Mouse (Mus musculus): ENCODE measurements around the gene Etfrf1. TPM values are rescaled to one million over a fixed set of nuclear protein-coding genes. Genes with fewer than 3 reads are reported as not detected.
A peak's percentile ranks its signal among the peaks of the same experiment; 100 is the strongest.

Gene Etfrf1
- polyA plus RNA-seq, 1 experiment: 5.1 TPM

- TF ChIP-seq CTCF (IDR thresholded peaks at IDR 0.05; ENCODE audit: borderline replicate concordance, control insufficient read depth, extremely low read depth, insufficient read depth, low read length, poor library complexity) (no peak), POLR2A (IDR thresholded peaks at IDR 0.05; ENCODE audit: control insufficient read depth, extremely low read depth, insufficient read depth, low read length, poor library complexity) (no peak)
- Histone ChIP-seq H3K4me1 (replicated peaks; ENCODE audit: control insufficient read depth, insufficient read depth, low read length) (no peaks in the 10 kb centered on the region), H3K27ac (ENCODE audit: control insufficient read depth, insufficient read depth, low read length) (no peak overlapping the region), H3K36me3 (ENCODE audit: control insufficient read depth, insufficient read depth, low read length) (no peaks in the 10 kb centered on the region), H3K4me3 (ENCODE audit: control insufficient read depth, insufficient read depth, low read length) (no peak overlapping the region), H3K27me3 (ENCODE audit: control insufficient read depth, insufficient read depth, low read length) (no peaks in the 10 kb centered on the region)
- DNase-seq: no peak
- WGBS: 82% methylated on average over 13 of the region's 13 CpGs
Measured at GRCm38 (mm10) chr6:145202432-145203125, 8.4 kb upstream of the Etfrf1 start.

- Histone ChIP-seq H3K27me3 (ENCODE audit: control insufficient read depth, insufficient read depth, low read length) (no peaks in the 10 kb centered on the region), H3K36me3 (ENCODE audit: control insufficient read depth, insufficient read depth, low read length) (no peaks in the 10 kb centered on the region), H3K27ac (ENCODE audit: control insufficient read depth, insufficient read depth, low read length) (no peak overlapping the region), H3K4me3 (ENCODE audit: control insufficient read depth, insufficient read depth, low read length) (no peak overlapping the region), H3K4me1 (replicated peaks; ENCODE audit: control insufficient read depth, insufficient read depth, low read length) (no peaks in the 10 kb centered on the region)
- DNase-seq: no peak
- no peak for TF ChIP-seq CTCF (IDR thresholded peaks at IDR 0.05; ENCODE audit: borderline replicate concordance, control insufficient read depth, extremely low read depth, insufficient read depth, low read length, poor library complexity)
- WGBS: 94% methylated on average over 6 of the region's 6 CpGs
Measured at GRCm38 (mm10) chr6:145204440-145204839, 6.5 kb upstream of the Etfrf1 start.

- TF ChIP-seq CTCF (IDR thresholded peaks at IDR 0.05; ENCODE audit: borderline replicate concordance, control insufficient read depth, extremely low read depth, insufficient read depth, low read length, poor library complexity) (no peak), POLR2A (IDR thresholded peaks at IDR 0.05; ENCODE audit: control insufficient read depth, extremely low read depth, insufficient read depth, low read length, poor library complexity) (no peak)
- 92% methylated on average over 10 of the region's 10 CpGs for WGBS
Measured at GRCm38 (mm10) chr6:145205142-145205541, 5.8 kb upstream of the Etfrf1 start.

GRCm38 (mm10) chr6:145210056-145210680, 766 bp upstream of the Etfrf1 start:
- Histone ChIP-seq H3K36me3 (ENCODE audit: control insufficient read depth, insufficient read depth, low read length) (no peaks in the 10 kb centered on the region), H3K27ac (ENCODE audit: control insufficient read depth, insufficient read depth, low read length) (no peak overlapping the region; the same call in 1 of the 2 replicates), H3K27me3 (ENCODE audit: control insufficient read depth, insufficient read depth, low read length) (no peaks in the 10 kb centered on the region), H3K4me1 (replicated peaks; ENCODE audit: control insufficient read depth, insufficient read depth, low read length) (0 out of 2 replicates have a peak, but pooled peaks cover 2% of the 10 kb centered on the region), H3K4me3 (ENCODE audit: control insufficient read depth, insufficient read depth, low read length) (peak overlapping the region; percentile 69)
- WGBS: 33% methylated on average over 8 of the region's 8 CpGs
- TF ChIP-seq POLR2A (IDR thresholded peaks at IDR 0.05; ENCODE audit: control insufficient read depth, extremely low read depth, insufficient read depth, low read length, poor library complexity) (no peak), CTCF (IDR thresholded peaks at IDR 0.05; ENCODE audit: borderline replicate concordance, control insufficient read depth, extremely low read depth, insufficient read depth, low read length, poor library complexity) (no peak)
- no peak for DNase-seq

More at GRCm38 (mm10) chr6:145205142-145205541, 5.8 kb upstream of the Etfrf1 start:
- Histone ChIP-seq H3K27me3 (ENCODE audit: control insufficient read depth, insufficient read depth, low read length) (no peaks in the 10 kb centered on the region), H3K4me1 (replicated peaks; ENCODE audit: control insufficient read depth, insufficient read depth, low read length) (no peaks in the 10 kb centered on the region), H3K27ac (ENCODE audit: control insufficient read depth, insufficient read depth, low read length) (no peak overlapping the region), H3K4me3 (ENCODE audit: control insufficient read depth, insufficient read depth, low read length) (no peak overlapping the region), H3K36me3 (ENCODE audit: control insufficient read depth, insufficient read depth, low read length) (no peaks in the 10 kb centered on the region)
- no peak for DNase-seq

GRCm38 (mm10) chr6:145211376-145212305, 707 bp downstream of the Etfrf1 start:
- TF ChIP-seq CTCF (IDR thresholded peaks at IDR 0.05; ENCODE audit: borderline replicate concordance, control insufficient read depth, extremely low read depth, insufficient read depth, low read length, poor library complexity): no peak
- TF ChIP-seq POLR2A (IDR thresholded peaks at IDR 0.05; ENCODE audit: control insufficient read depth, extremely low read depth, insufficient read depth, low read length, poor library complexity): no peak

GRCm38 (mm10) chr6:145213916-145214315, 3.0 kb downstream of the Etfrf1 start:
- no peak overlapping the region for H3K4me3 ChIP-seq (ENCODE audit: control insufficient read depth, insufficient read depth, low read length)
- 0 out of 2 replicates have a peak, but pooled peaks cover 2% of the 10 kb centered on the region for H3K4me1 ChIP-seq (replicated peaks; ENCODE audit: control insufficient read depth, insufficient read depth, low read length)
- no peaks in the 10 kb centered on the region for H3K27me3 ChIP-seq (ENCODE audit: control insufficient read depth, insufficient read depth, low read length)
- TF ChIP-seq CTCF (IDR thresholded peaks at IDR 0.05; ENCODE audit: borderline replicate concordance, control insufficient read depth, extremely low read depth, insufficient read depth, low read length, poor library complexity) (no peak), POLR2A (IDR thresholded peaks at IDR 0.05; ENCODE audit: control insufficient read depth, extremely low read depth, insufficient read depth, low read length, poor library complexity) (no peak)
- no peak for DNase-seq
- H3K36me3 ChIP-seq (ENCODE audit: control insufficient read depth, insufficient read depth, low read length): peaks cover 15% of the 10 kb centered on the region
- WGBS: 97% methylated on average over 2 of the region's 2 CpGs
- H3K27ac ChIP-seq (ENCODE audit: control insufficient read depth, insufficient read depth, low read length): no peak overlapping the region

More at GRCm38 (mm10) chr6:145211376-145212305, 707 bp downstream of the Etfrf1 start:
- Histone ChIP-seq H3K4me3 (ENCODE audit: control insufficient read depth, insufficient read depth, low read length) (peak overlapping the region; percentile 78), H3K4me1 (replicated peaks; ENCODE audit: control insufficient read depth, insufficient read depth, low read length) (0 out of 2 replicates have a peak, but pooled peaks cover 2% of the 10 kb centered on the region), H3K36me3 (ENCODE audit: control insufficient read depth, insufficient read depth, low read length) (0 out of 2 replicates have a peak, but pooled peaks cover 5% of the 10 kb centered on the region), H3K27me3 (ENCODE audit: control insufficient read depth, insufficient read depth, low read length) (no peaks in the 10 kb centered on the region), H3K27ac (ENCODE audit: control insufficient read depth, insufficient read depth, low read length) (peak overlapping the region; percentile 64)
- 2% methylated on average over 21 of the region's 21 CpGs for whole genome bisulfite sequencing
- DNase-seq: no peak
